Mouse (Mus musculus): ENCODE results near the gene Scd3. TPM values are rescaled to one million over a fixed set of nuclear protein-coding genes. Genes with fewer than 3 reads are reported as not detected.

Scd3 gene
- polyA plus RNA-seq (2012; ENCODE audit: low replicate concordance): not detected in 2 replicates

DNA sequence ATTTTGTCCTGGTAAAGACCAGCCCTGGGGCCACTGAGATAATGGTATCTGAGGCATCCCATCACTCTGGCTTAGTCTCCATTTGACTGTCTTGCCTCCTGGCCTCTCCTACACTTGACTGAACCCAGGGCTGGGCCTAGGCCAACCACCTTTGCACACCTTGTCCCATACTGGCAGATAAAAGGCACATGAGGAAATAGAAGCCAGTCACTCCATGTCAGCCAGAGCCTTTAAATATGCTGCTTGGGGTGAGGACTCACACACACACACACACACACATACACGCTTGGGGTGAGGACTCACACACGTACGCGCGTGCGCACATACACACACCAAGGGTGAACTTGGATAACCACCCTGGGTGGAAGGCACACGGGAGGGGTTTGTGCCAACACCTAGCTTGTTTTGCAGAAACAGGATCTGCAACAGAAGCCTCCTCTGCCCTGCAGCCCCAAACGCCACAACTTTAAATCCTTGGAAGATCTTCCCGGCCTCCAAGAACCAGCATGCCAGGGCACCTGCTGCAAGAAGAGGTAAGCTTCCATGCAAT lies at the start of gene Scd3:
Gene Scd3 (plus strand): TSS at position 255 of the 550 bp plus-strand sequence.

DNA sequence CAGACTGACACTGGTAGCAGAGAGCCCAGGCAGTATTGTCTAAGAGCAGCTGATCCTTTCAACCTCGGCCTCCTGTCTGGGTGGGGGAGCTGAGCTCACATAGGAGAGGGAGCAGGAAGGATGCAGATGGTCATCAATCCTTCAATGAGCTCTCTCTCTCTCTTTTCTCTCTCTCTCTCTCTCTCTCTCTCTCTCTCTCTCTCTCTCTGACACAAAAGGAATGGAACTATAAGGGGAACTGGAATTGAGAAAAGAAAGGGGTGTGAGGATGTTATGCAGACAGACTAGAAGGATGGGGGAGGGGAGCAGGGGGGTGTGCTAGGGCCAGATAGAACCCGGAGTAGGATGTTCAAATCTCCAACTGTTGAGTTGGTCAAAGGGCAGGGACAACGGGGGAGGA lies 10.7 kb upstream of the Scd3 start, which contains the start of gene Pkd2l1:
Gene Pkd2l1 (minus strand): TSS at position 101 of the 400 bp plus-strand sequence.

DNA sequence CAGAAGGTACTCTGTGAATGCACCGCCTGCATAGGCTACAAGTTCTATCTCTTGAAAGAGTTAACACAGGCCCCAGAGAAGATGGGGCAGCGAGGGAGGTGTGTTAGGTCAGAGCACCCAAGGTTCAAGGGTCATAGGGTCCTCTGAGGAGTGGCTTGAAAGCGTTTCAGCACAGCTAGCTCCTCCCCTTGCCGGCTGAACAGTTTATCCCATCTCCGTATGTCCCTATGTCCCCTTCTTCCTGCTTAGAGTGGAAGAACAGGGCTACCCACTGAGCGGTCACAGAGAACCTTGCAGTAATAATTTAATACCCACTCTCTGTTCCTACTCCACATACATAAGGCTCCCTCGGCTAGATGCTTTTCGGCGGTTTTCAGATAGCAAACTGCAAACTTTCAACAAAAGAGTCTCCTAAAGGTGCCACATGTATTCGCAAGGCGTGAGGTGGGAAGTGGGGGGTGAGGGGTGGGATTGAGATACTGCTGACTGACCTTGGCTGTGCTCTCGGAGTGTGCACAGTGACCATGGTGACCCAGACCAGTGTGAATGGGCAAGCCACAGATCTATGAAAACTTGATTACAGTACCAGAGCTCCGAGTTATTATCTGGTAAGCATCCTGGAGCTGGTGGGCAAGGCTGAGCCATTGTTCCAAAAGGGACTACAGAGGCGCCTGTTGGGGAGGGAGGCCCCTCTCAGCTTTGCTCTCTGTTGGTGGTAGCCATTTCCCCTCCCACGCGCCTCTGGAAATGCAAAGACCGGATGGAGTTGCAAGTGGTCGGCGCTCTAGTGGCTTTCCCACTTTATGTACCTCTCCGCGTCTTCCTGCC lies 90.1 kb downstream of the Scd3 start, which contains the start of gene Scd2:
Gene Scd2 (plus strand): TSS at position 734 of the 828 bp plus-strand sequence.

Other genes with a start within 250 kb of the Scd3 start
- gene Cpn1, start 216.7 kb upstream of the Scd3 start, polyA plus RNA-seq (2012; ENCODE audit: low replicate concordance): 0.43 and 1.2 TPM in 2 replicates
- not detected in 2 replicates for gene Cyp2c23, start 174.1 kb upstream of the Scd3 start, polyA plus RNA-seq (2012; ENCODE audit: low replicate concordance)
- gene Erlin1, start 133.5 kb upstream of the Scd3 start, polyA plus RNA-seq (2012; ENCODE audit: low replicate concordance): 5.7 and 8.2 TPM in 2 replicates
- gene Chuk, start 95.8 kb upstream of the Scd3 start, polyA plus RNA-seq (2012; ENCODE audit: low replicate concordance): 15.3 and 38.1 TPM in 2 replicates
- 3.5 and 7.9 TPM in 2 replicates for gene Cwf19l1, start 67.4 kb upstream of the Scd3 start, polyA plus RNA-seq (2012; ENCODE audit: low replicate concordance)
- gene Bloc1s2, start 56.8 kb upstream of the Scd3 start, polyA plus RNA-seq (2012; ENCODE audit: low replicate concordance): 80.9 and 191 TPM in 2 replicates
- gene Pkd2l1, start 10.8 kb upstream of the Scd3 start, polyA plus RNA-seq (2012; ENCODE audit: low replicate concordance): not detected in 2 replicates
- 3.6 and 9.1 TPM in 2 replicates for gene Scd2, start 90.4 kb downstream of the Scd3 start, polyA plus RNA-seq (2012; ENCODE audit: low replicate concordance)
- gene Scd4, start 129.8 kb downstream of the Scd3 start, polyA plus RNA-seq (2012; ENCODE audit: low replicate concordance): not detected in 2 replicates
- 262 and 423 TPM in 2 replicates for gene Scd1, start 204.6 kb downstream of the Scd3 start, polyA plus RNA-seq (2012; ENCODE audit: low replicate concordance)